Mouse (Mus musculus) bone marrow, adult 2 months (tissue): ENCODE measurements around the gene Slc5a5.

ENCODE experiments used
- CTCF ChIP-seq: fragments of 200-500 bp; IDR thresholded peaks from 2 replicates; pipeline ENCODE4 v1.5.1; 2011; ENCODE audit warnings: low read length, control low read depth; ENCODE audit not compliant: control insufficient read depth, insufficient read depth
- POLR2A ChIP-seq: fragments of 200-500 bp; IDR thresholded peaks from 2 replicates; pipeline ENCODE4 v1.6.1; 2011; ENCODE audit warnings: low read depth, mild to moderate bottlenecking, control low read depth, low read length, borderline replicate concordance; ENCODE audit not compliant: control insufficient read depth

DNA sequence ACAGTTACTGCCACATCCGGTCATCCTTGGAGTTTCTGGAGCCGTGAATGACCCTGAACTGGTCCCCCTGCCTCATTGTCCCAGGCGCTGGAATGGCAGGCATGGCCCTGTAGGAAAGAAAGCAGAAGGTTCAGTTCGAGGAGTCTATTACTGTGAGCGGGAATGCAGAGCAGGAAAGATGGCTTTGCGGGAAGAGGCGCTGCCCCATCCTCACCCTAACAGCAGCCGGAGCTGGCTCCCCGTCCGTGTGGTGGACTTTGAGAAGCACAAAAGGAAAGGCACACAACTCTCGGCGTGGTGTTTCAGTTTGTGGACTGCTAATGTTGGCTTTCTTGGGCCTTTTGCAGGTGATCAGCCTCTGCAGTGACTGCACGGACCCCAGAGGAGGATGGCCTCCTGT is 18.1 kb downstream of the Slc5a5 start:
- TF ChIP-seq CTCF (no peak), POLR2A (no peak)
